Mouse (Mus musculus) forebrain, embryonic 14.5 days (tissue): ENCODE measurements at regions not wholly inside any gene's neighbourhood (a gene's known extent, or its start where the extent isn't known, plus 50 kb on each side); places are given as distances from the start of the nearest gene placed in this dataset.

Experiments used
- ATAC-seq: fragments of 200-750 bp; cut with Nextera tagmentation; 2 replicates; pipeline ENCODE4 v1.8.0; 2017; ENCODE audit warnings: mild to moderate bottlenecking, moderate library complexity
- DNase-seq: peaks from one replicate; pipeline ENCODE4 v3.0.0-alpha.2; 2015; ENCODE audit warnings: low spot score
- H3K27ac ChIP-seq: fragments of 300-500 bp; sonication (generic); 2 replicates; pipeline ENCODE4 v1.5.1; 2014; ENCODE audit warnings: low read depth, mild to moderate bottlenecking, control low read depth, low read length, moderate library complexity
- H3K27me3 ChIP-seq: fragments of 300-500 bp; sonication (generic); replicated peaks from 2 replicates; pipeline ENCODE4 v1.6.1; 2014; ENCODE audit warnings: low read length, control low read depth, mixed read lengths; ENCODE audit not compliant: control insufficient read depth, insufficient read depth
- H3K36me3 ChIP-seq: fragments of 300-500 bp; sonication (generic); 2 replicates; pipeline ENCODE4 v1.6.1; 2014; ENCODE audit warnings: low read length, control low read depth; ENCODE audit not compliant: control insufficient read depth, insufficient read depth
- H3K4me1 ChIP-seq: fragments of 300-500 bp; sonication (generic); 2 replicates; pipeline ENCODE4 v1.6.1; 2014; ENCODE audit warnings: antibody characterized with exemption, low read length, control low read depth; ENCODE audit not compliant: control insufficient read depth, insufficient read depth
- H3K4me2 ChIP-seq: fragments of 300-500 bp; sonication (generic); 2 replicates; pipeline ENCODE4 v1.6.1; 2014; ENCODE audit warnings: mild to moderate bottlenecking, control low read depth, low read length
- H3K4me3 ChIP-seq: fragments of 300-500 bp; sonication (generic); 2 replicates; pipeline ENCODE4 v1.5.1; 2014; ENCODE audit warnings: low read depth, low read length, control low read depth
- H3K9ac ChIP-seq: fragments of 300-500 bp; sonication (generic); 2 replicates; pipeline ENCODE4 v1.6.1; 2014; ENCODE audit warnings: mild to moderate bottlenecking, low read length, control low read depth, moderate library complexity
- H3K9me3 ChIP-seq: fragments of 300-500 bp; sonication (generic); replicated peaks from 2 replicates; pipeline ENCODE4 v1.6.1; 2016; ENCODE audit warnings: low read length, control low read depth, mixed read lengths; ENCODE audit not compliant: control insufficient read depth
- WGBS: fragments of 180-500 bp; shearing (Covaris S2); extraction: QIAGEN DNeasy Blood & Tissue Kit; methylation state at CpG from one replicate; pipeline ENCODE4 v1.1.7; 2014; 5-methylcytosine and 5-hydroxymethylcytosine counted together

GRCm38 (mm10) chr16:93047594-93047993, 221.6 kb upstream of the Runx1 start:
- Histone ChIP-seq H3K4me2 (no peak overlapping the region), H3K27me3 (no peaks in the 10 kb centered on the region), H3K9ac (no peak overlapping the region), H3K9me3 (no peaks in the 10 kb centered on the region), H3K27ac (no peak overlapping the region), H3K36me3 (no peaks in the 10 kb centered on the region), H3K4me3 (no peak overlapping the region), H3K4me1 (no peaks in the 10 kb centered on the region)
- ATAC-seq (no peak), DNase-seq (peak; percentile 30)
- 80% methylated on average over 1 of the region's 1 CpGs for WGBS

- Histone ChIP-seq H3K27me3 (no peaks in the 10 kb centered on the region), H3K36me3 (no peaks in the 10 kb centered on the region), H3K4me3 (no peak overlapping the region), H3K27ac (no peak overlapping the region), H3K9ac (no peak overlapping the region), H3K4me1 (no peaks in the 10 kb centered on the region), H3K4me2 (no peak overlapping the region), H3K9me3 (no peaks in the 10 kb centered on the region)
- WGBS = 45% methylated on average over 3 of the region's 3 CpGs
- ATAC-seq (peak; percentile 18; the same call in 1 of the 2 replicates), DNase-seq (peak; percentile 71)
Measured at GRCm38 (mm10) chr16:93046221-93046620, 220.3 kb upstream of the Runx1 start.

- 38% methylated on average over 9 of the region's 9 CpGs for WGBS
- no peak for ATAC-seq
Measured at GRCm38 (mm10) chr16:93043355-93043754, 217.4 kb upstream of the Runx1 start.

GRCm38 (mm10) chr16:93042941-93043340, 217.0 kb upstream of the Runx1 start:
- Histone ChIP-seq H3K27ac (no peak overlapping the region), H3K27me3 (no peaks in the 10 kb centered on the region), H3K36me3 (no peaks in the 10 kb centered on the region), H3K9ac (no peak overlapping the region), H3K4me1 (no peaks in the 10 kb centered on the region), H3K4me3 (no peak overlapping the region), H3K9me3 (no peaks in the 10 kb centered on the region), H3K4me2 (no peak overlapping the region)
- 18% methylated on average over 6 of the region's 6 CpGs for WGBS
- DNase-seq = peak; percentile 61
- no peak for ATAC-seq

More at GRCm38 (mm10) chr16:93043355-93043754, 217.4 kb upstream of the Runx1 start:
- H3K36me3 ChIP-seq = no peaks in the 10 kb centered on the region
- no peaks in the 10 kb centered on the region for H3K27me3 ChIP-seq
- H3K9ac ChIP-seq = no peak overlapping the region
- H3K27ac ChIP-seq = no peak overlapping the region
- H3K4me1 ChIP-seq = no peaks in the 10 kb centered on the region
- no peak overlapping the region for H3K4me3 ChIP-seq
- no peaks in the 10 kb centered on the region for H3K9me3 ChIP-seq
- no peak overlapping the region for H3K4me2 ChIP-seq
- DNase-seq = no peak

- Histone ChIP-seq H3K36me3 (no peaks in the 10 kb centered on the region), H3K4me1 (no peaks in the 10 kb centered on the region), H3K9me3 (no peaks in the 10 kb centered on the region), H3K9ac (no peak overlapping the region), H3K4me3 (no peak overlapping the region), H3K27ac (no peak overlapping the region), H3K27me3 (no peaks in the 10 kb centered on the region), H3K4me2 (no peak overlapping the region)
- no peak for DNase-seq
- WGBS = 65% methylated on average over 10 of the region's 10 CpGs
- no peak for ATAC-seq
Measured at GRCm38 (mm10) chr16:93042491-93042890, 216.5 kb upstream of the Runx1 start.

- H3K27ac ChIP-seq = no peak overlapping the region
- no peaks in the 10 kb centered on the region for H3K36me3 ChIP-seq
- H3K4me2 ChIP-seq = no peak overlapping the region
- no peak for ATAC-seq
- no peaks in the 10 kb centered on the region for H3K9me3 ChIP-seq
- DNase-seq = no peak
- H3K27me3 ChIP-seq = no peaks in the 10 kb centered on the region
- no peaks in the 10 kb centered on the region for H3K4me1 ChIP-seq
- H3K9ac ChIP-seq = no peak overlapping the region
- WGBS = 97% methylated on average over 3 of the region's 3 CpGs
- no peak overlapping the region for H3K4me3 ChIP-seq
Measured at GRCm38 (mm10) chr16:93041887-93042286, 215.9 kb upstream of the Runx1 start.

GRCm38 (mm10) chr16:93041399-93041798, 215.4 kb upstream of the Runx1 start:
- no peak for ATAC-seq
- Histone ChIP-seq H3K36me3 (no peaks in the 10 kb centered on the region), H3K27me3 (no peaks in the 10 kb centered on the region), H3K27ac (no peak overlapping the region), H3K4me3 (no peak overlapping the region), H3K4me2 (no peak overlapping the region), H3K9me3 (no peaks in the 10 kb centered on the region), H3K9ac (no peak overlapping the region), H3K4me1 (no peaks in the 10 kb centered on the region)
- DNase-seq = no peak

GRCm38 (mm10) chr16:93035626-93036025, 209.7 kb upstream of the Runx1 start:
- Histone ChIP-seq H3K4me2 (no peak overlapping the region), H3K36me3 (no peaks in the 10 kb centered on the region), H3K27me3 (no peaks in the 10 kb centered on the region), H3K9me3 (no peaks in the 10 kb centered on the region), H3K27ac (no peak overlapping the region), H3K4me3 (no peak overlapping the region), H3K9ac (no peak overlapping the region), H3K4me1 (no peaks in the 10 kb centered on the region)
- DNase-seq = no peak
- WGBS = 93% methylated on average over 9 of the region's 9 CpGs
- no peak for ATAC-seq

GRCm38 (mm10) chr16:93033943-93034342, 208.0 kb upstream of the Runx1 start:
- no peaks in the 10 kb centered on the region for H3K9me3 ChIP-seq
- H3K27ac ChIP-seq = no peak overlapping the region
- WGBS = 87% methylated on average over 3 of the region's 3 CpGs
- H3K9ac ChIP-seq = no peak overlapping the region
- H3K4me2 ChIP-seq = no peak overlapping the region
- DNase-seq (no peak), ATAC-seq (no peak)
- no peak overlapping the region for H3K4me3 ChIP-seq
- H3K36me3 ChIP-seq = no peaks in the 10 kb centered on the region
- no peaks in the 10 kb centered on the region for H3K27me3 ChIP-seq
- H3K4me1 ChIP-seq = no peaks in the 10 kb centered on the region
